Mouse (Mus musculus) frontal cortex, postnatal 25 days (tissue): ENCODE data around the gene Irf4.

Experiments
- DNase-seq, 2 experiments: peaks; one replicate each; pipeline ENCODE4 v3.0.0; 2022; ENCODE audit warnings: low spot score in 2 of 2

Gene Irf4

GRCm38 (mm10) chr13:30802336-30802955 is 53.4 kb downstream of the Irf4 start:
- DNase-seq: no peak

GRCm38 (mm10) chr13:30809240-30809639 is 60.2 kb downstream of the Irf4 start:
- no peak for DNase-seq

GRCm38 (mm10) chr13:30813464-30813863 is 64.4 kb downstream of the Irf4 start:
- no peak for DNase-seq

DNA sequence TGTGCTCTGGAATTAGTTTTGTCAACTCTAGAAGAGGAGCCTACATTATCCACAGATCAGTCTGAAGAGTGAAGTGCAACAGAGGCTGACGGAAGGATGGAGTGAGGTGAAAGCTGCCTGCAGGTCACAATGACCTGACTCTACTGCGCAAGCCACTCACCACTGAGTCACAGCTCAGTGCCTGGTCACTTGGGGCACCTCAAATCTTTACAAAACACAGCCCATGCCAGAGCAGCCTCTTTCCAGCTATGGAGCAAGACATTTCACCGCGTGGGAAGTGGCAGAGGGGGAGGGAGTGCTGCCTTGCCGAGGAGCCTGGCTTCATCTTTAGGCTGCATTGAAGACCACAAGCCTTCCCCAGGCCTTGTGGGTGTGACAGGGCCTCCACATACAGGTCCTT is 65.2 kb downstream of the Irf4 start:
- no peak for DNase-seq
